Mouse (Mus musculus) heart, postnatal 25 days (tissue): ENCODE results near the gene Eln. TPM values are rescaled to one million over a fixed set of nuclear protein-coding genes. Genes with fewer than 3 reads are reported as not detected.

Experiments used
- DNase-seq: peaks from one replicate; pipeline ENCODE4 v3.0.0; 2022; ENCODE audit warnings: low spot score
- intact Hi-C: fragments of 180-260 bp; cut with DNase I; formaldehyde crosslinking; loops from one replicate; pipeline ENCODE4 v1.15.1; 2025
- total RNA-seq, 2 experiments: library from RNA; stranded (reverse); gene quantifications; 2 replicates each; pipeline ENCODE4 v1.2.3; 2021

The Eln gene
- 100 to 1,000 TPM; 147 to 183 TPM for total RNA-seq

- DNase-seq: peak; percentile 51
- intact Hi-C loops: loop anchor here (5.0 kb wide), 1 partner anchor 220 kb away; no protein-coding TSS in a partner anchor
Measured at GRCm38 (mm10) chr5:134746890-134747511, at the start of gene Eln. Gene Eln, minus strand, starts transcription at chr5:134747323.

- intact Hi-C loops: no loop called here
- no peak for DNase-seq
Measured at GRCm38 (mm10) chr5:134790080-134790995, 43.2 kb upstream of the Eln start.

GRCm38 (mm10) chr5:134788237-134788636 is 41.1 kb upstream of the Eln start:
- DNase-seq: peak; percentile 50
- intact Hi-C loops: no loop called here

- intact Hi-C loops: no loop called here
- peak; percentile 38 for DNase-seq
Measured at GRCm38 (mm10) chr5:134785691-134786371, 38.7 kb upstream of the Eln start.

GRCm38 (mm10) chr5:134783794-134784193 is 36.7 kb upstream of the Eln start:
- intact Hi-C loops: no loop called here

GRCm38 (mm10) chr5:134780963-134781362 is 33.8 kb upstream of the Eln start:
- intact Hi-C loops: no loop called here

More at GRCm38 (mm10) chr5:134783794-134784193, 36.7 kb upstream of the Eln start:
- DNase-seq: no peak

GRCm38 (mm10) chr5:134780146-134780545 is 33.0 kb upstream of the Eln start:
- no peak for DNase-seq
- intact Hi-C loops: no loop called here

More at GRCm38 (mm10) chr5:134780963-134781362, 33.8 kb upstream of the Eln start:
- DNase-seq: no peak

GRCm38 (mm10) chr5:134776551-134776950 is 29.4 kb upstream of the Eln start:
- intact Hi-C loops: no loop called here
- no peak for DNase-seq

GRCm38 (mm10) chr5:134772522-134772921 is 25.4 kb upstream of the Eln start:
- DNase-seq: peak; percentile 61
- intact Hi-C loops: no loop called here

GRCm38 (mm10) chr5:134771750-134772149 is 24.6 kb upstream of the Eln start:
- intact Hi-C loops: no loop called here
- no peak for DNase-seq

GRCm38 (mm10) chr5:134769181-134769580 is 22.1 kb upstream of the Eln start:
- peak; percentile 36 for DNase-seq
- intact Hi-C loops: no loop called here

GRCm38 (mm10) chr5:134765441-134765840 is 18.3 kb upstream of the Eln start:
- intact Hi-C loops: no loop called here
- DNase-seq: peak; percentile 29

GRCm38 (mm10) chr5:134763326-134763725 is 16.2 kb upstream of the Eln start:
- DNase-seq: peak; percentile 52
- intact Hi-C loops: no loop called here

GRCm38 (mm10) chr5:134761409-134762124 is 14.4 kb upstream of the Eln start:
- intact Hi-C loops: no loop called here
- DNase-seq: no peak

GRCm38 (mm10) chr5:134756031-134756430 is 8.9 kb upstream of the Eln start:
- no peak for DNase-seq
- intact Hi-C loops: no loop called here

GRCm38 (mm10) chr5:134754096-134754495 is 7.0 kb upstream of the Eln start:
- intact Hi-C loops: no loop called here
- no peak for DNase-seq

GRCm38 (mm10) chr5:134750469-134750868 is 3.3 kb upstream of the Eln start:
- DNase-seq: no peak
- intact Hi-C loops: no loop called here

- intact Hi-C loops: loop anchor here (1.0 to 5.0 kb wide), 2 partner anchors 153 to 219 kb away; no protein-coding TSS in a partner anchor
- DNase-seq: peak; percentile 58
Measured at GRCm38 (mm10) chr5:134747947-134748618, 960 bp upstream of the Eln start.

- intact Hi-C loops: loop anchor here (5.0 kb wide), 1 partner anchor 220 kb away; no protein-coding TSS in a partner anchor
- peak; percentile 93 for DNase-seq
Measured at GRCm38 (mm10) chr5:134747512-134747893, 380 bp upstream of the Eln start.
